Mouse (Mus musculus) kidney, adult 2 months (tissue): ENCODE results near the gene Arid1b.

ENCODE experiments used
- CTCF ChIP-seq: fragments of 200-500 bp; conservative IDR thresholded peaks from 2 replicates; pipeline ENCODE4 v1.5.1; 2011; ENCODE audit warnings: low read depth, mild to moderate bottlenecking, control low read depth, low read length, moderate library complexity, mixed read lengths; ENCODE audit not compliant: insufficient read depth, insufficient read length
- POLR2A ChIP-seq: fragments of 200-500 bp; IDR thresholded peaks from one replicate; pipeline ENCODE4 v1.6.1; 2011; ENCODE audit warnings: low read depth, low read length, control low read depth

DNA sequence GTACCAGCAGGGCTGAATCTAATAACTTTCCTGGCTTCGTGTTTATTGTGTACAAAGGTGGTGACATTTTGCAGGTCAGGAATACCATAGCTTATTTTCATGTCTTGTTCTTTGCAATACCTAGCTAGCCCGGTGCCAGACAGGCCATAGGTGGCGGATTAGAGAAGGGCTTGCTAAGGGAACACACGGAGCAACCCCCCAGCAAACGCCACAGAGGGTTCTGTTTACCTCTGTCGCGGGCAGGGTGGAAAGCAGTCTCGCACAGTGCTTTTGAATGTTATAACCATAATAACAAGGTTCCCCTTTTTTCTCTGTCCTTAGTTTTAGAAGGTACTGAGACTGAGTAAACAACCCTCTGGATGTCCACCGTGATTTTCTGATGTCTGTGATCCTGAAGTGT is 83.9 kb downstream of the Arid1b start:
- TF ChIP-seq CTCF (no peak), POLR2A (no peak)
